Mouse (Mus musculus): ENCODE measurements around the gene Gucd1. TPM values are rescaled to one million over a fixed set of nuclear protein-coding genes. Genes with fewer than 3 reads are reported as not detected.
A peak's percentile ranks its signal among the peaks of the same experiment; 100 is the strongest.
"Not testable (repeated sequence)": the region's sequence is repeated elsewhere in the genome, so short reads cannot be mapped to it uniquely, and the experiment has no call there.

Gene Gucd1
- total RNA-seq, 4 experiments from 2014 or later = 46.7 to 68.3 (median 56.0) TPM

DNA sequence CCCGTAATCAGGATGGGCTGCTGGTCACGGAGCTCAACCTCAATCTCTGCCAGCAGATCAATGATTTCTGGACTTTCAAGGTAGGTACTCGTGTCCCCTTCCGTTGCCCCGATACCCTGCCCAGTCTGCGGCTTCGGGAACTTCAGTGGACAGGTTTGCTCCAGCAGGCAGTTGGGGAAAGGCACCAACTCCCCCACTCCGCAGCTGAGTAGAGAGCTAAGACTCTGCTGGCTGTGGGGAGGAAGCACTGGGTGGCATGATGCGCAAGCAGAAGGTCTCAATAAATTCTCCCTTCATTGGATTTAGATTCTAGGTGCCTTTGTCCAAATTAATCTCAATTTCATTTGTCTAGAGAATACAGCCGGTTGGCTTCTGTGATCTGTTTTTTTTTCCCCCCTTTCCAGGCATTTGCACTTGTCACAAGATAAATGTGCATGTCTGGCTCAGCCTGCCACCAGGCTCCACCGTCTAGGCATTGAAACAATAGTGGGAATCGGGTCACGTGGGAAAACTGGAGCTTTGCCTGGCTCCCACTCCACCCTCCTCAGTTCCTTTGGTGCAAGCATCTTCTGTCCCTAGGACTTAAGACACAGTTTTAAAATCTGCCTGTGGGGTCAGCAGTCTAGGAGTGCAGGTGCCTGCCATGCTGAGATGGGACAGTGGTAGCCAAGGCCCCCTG is 79.5 kb downstream of the Gucd1 start:
- DNase-seq (ENCODE audit: low spot score in 2 of 2) = no peak

DNA sequence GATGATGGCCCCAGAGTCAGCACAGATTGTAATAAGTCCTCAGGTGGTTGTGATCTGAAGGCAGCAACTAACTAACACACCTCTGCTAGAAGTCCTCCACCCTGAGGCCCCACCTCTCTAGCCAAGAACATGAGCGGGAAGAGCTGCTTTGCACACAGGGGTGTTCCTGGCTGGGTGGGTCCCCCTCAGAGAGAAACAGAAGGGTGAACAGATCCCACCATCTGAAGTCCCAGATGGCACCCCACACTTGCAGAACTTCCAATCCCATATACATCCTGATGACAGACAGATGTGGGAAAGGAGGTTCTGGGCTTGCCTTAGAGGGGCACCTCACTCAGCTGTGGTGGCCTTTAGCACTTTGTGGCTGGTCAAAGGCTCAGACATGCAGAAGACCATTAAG is 80.5 kb downstream of the Gucd1 start:
- DNase-seq (ENCODE audit: low spot score in 2 of 2) = no peak

DNA sequence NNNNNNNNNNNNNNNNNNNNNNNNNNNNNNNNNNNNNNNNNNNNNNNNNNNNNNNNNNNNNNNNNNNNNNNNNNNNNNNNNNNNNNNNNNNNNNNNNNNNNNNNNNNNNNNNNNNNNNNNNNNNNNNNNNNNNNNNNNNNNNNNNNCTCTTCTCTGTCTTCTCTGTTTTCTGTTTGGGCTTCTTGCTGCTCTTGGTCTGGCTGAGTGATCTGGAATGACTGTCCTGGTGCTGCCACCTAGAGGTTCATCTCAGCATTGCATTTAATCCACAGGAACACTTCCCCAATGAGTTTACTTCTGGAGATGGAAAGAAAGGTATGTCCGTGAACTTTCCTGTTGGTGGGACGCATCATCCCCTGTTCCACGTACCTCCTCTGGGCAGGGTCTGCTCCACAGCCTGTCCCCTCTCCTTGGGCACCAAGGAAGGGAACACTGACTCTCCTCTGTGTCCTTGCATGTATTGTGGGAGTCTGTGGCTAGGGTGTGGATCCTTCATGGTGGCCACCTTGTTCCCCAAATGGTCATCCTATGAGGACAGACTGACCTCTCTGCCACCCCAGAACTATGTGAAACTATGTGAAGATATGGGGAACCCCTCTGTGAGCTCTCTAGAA is 81.1 kb downstream of the Gucd1 start:
- DNase-seq (ENCODE audit: low spot score in 2 of 2) = peak; percentile 62 to 78

DNA sequence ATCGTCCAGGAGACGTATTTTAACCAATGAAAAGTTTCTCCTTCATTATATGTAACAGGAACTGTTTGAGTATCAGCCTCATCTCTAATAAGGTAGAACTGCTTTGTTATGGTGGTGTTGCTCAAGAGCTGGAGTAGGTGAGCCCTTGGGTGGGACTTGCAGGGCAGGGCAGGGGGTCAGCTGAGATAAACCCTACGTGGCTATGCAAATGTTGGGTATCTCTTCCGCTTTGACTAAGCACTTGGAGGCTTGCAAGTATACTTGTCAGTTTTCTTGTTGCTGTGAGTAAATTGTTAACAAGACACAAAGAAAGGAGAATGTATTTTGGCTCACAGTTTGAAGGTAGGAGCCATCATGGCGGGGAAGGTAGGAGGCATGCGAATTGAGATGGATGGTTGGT is 87.1 kb downstream of the Gucd1 start:
- DNase-seq (ENCODE audit: low spot score in 2 of 2) = no peak

DNA sequence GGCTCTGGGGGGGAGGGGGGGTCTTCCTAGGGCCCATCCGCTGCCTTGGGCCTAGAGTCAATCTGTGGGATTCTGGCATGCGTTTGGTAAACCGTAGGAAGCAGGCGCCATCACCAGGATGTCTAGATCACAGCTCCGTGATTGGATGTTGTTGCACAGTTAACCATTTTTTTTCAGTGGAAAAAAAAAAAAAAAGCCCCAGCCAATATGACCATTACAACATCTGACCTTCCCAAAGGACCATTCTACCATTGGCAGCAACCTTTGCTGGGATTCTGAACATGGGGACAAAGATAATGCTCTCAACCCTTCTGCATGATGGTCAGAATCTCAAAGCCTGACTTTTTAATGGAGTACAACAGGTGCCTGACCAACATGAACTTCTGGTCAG is 87.6 kb downstream of the Gucd1 start:
- no peak for DNase-seq (ENCODE audit: low spot score in 2 of 2)

DNA sequence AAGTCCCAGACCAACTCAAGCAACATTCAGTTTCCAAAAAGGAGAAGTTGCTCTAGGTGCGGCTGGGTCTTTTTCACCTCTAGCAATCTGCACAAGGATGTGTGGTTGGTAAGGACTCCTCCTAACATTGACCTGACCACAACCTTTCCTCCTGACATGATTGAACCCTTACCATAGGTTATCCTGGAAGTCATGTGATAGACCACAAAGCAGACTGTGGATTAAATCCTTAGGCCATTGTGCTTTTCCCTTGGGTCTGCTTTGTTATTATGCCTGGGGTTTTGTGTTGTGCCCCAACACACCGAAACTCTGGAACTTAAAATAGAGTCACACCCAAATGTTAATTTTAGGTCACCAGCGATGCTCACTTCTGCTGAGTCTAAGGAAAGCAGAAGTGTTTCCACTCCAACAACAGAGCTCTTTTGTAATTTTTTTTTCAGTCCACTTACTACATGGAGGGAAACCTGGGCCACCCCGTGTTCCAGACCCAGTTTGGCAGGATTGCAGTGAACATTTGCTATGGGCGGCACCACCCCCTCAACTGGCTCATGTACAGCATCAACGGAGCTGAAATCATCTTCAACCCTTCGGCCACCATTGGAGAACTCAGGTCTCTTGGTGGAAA is 88.1 kb downstream of the Gucd1 start:
- no peak for DNase-seq (ENCODE audit: low spot score in 2 of 2)

DNA sequence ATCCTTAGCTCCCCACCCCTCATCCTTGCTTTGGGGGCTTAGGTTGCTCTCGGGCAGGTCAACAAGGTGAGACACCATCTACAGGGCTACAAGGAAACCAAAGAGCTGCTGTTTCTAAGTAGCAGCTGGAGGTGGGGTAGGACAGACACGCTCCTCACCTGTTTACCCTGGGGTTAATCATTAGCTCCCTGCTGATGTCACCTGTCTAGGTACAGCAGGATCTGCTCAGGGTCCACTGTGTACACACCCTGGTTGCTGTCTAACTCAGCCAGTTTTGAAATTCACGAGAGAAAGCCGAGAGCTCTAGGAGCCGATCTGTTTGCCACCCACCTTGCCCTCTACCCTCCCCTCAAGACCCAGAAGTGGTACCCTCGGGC is 88.8 kb downstream of the Gucd1 start:
- no peak for DNase-seq (ENCODE audit: low spot score in 2 of 2)

DNA sequence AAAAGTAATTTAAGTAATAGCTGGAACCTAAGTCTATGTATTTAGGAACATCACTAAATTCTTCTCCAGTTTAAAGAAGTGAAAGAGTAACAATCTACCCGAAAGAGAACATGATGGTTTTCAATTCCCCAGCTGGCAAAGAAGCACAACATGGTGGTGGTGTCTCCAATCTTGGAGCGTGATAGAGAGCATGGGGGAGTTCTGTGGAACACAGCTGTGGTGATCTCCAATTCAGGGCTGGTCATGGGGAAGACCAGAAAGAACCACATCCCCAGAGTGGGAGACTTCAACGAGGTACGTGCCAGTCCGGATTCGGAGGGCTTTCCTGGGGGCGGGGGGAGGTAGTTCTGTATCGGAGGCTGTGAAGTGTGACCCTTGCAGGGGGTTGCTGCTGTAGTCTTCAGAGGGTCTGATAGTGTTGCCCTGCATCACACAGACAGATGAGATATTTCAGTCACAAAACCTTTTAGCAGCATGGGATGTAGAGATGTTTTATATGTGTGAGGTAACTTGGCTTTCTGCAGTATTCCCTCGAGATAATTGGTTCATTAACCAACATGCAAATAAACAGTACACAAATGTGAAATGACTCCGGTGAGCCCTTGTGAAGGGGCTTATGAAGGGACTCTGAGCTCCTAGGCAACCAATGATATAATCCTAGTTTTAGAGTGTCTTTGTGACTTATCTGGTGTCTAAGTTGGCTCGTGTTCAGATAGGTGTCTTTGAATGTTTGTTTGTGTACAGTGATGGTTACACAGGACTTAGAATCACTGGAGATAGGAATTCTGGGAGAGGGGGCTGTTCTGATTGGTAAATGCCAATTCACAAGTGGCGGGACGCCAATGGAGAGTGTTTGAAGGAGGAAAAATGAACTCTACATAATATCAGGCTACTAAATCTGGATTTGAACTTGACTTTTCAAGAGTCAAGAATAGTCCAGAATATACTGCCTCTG is 89.4 kb downstream of the Gucd1 start:
- DNase-seq (ENCODE audit: low spot score in 2 of 2) = no peak

DNA sequence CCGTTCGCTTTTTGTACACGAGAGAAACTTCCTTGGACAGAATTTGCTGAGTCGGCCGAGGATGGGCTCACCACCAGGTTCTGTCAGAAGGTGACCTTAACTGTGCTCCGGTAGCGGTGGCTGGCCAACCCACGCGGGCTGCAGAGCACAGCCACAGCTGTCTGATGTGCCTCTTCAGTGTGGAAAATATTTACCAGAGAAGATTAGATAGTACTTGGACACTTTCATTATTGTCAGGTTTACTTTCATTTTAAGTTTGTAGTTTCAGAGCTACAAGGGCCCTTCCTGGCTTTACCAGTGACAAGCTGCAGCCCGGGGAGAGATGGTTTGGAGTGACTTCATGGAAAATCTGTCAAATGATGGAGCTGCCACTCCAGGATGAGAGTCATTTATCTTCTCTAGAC is 93.3 kb downstream of the Gucd1 start:
- DNase-seq (ENCODE audit: low spot score in 2 of 2) = no peak

DNA sequence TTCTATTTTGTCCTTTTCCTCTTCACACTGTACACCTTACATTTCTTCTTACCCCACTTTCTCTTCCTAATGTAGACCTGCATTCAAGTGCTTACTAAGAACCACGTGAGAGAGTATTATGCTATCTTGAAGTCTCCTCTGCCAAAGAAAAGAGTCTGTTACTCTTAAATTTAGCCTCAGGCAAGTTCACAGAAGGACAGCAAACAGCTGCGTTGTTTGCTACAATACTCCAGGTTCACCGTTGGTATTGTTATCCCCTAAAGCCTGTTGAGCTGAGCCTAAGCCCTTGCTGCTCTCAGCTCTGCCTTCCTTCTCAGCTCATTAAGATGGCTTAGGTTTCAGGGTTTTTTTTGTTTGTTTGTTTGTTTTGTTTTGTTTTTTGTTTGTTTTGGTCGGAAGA is 99.0 kb downstream of the Gucd1 start:
- no peak for DNase-seq (ENCODE audit: low spot score in 2 of 2)

DNA sequence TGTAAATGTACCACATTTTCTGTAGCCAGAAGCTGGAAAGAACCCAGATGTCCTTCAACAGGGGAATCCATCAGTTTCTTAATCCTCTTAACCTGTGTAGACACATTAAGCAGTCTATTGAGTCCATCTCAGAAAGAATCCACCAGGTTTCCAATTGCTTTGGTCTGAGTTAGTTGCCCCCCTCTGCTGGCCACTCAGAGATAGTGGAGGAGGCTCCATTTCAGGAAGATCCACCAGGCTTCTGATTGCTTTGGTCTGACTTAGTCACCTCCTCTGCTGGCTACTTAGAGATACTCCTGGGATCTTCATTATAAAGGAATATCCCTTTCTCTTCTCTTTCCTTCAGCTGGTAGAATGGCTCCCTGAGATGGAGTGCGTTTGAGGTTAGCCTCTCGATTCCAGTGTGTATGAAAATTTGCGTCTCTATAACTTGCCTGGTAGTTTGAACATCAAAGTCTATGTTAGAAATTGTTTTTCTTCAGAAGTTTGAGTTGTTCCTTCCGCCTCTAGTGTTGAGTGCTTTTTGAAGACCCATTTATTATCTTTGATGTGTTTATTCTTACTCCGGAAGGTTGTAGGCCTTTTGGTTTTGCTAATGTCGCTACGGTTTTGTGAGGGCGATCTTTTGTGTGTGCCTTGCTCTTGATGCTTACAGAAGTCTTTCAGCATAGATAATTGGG is 100.3 kb downstream of the Gucd1 start:
- DNase-seq (ENCODE audit: low spot score in 2 of 2) = no peak

DNA sequence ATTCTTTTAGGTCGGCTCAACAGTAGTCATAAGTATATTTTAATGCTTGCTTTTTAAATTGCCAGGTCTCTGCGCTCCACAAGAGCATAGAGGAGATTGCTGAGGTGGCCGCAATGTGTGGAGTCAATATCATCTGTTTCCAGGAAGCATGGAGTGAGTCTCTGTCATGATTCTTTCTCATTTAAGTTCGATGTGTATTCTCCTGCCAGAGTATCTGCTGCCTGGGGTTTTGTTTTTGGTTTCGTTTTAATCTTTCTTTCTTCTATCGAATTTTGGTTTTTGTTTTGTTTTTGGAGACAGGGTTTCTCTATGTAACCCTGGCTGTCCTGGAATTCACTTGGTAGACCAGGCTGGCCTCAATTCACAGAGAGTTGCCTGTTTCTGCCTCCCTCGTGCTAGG is 102.8 kb downstream of the Gucd1 start:
- DNase-seq (ENCODE audit: low spot score in 2 of 2) = no peak

DNA sequence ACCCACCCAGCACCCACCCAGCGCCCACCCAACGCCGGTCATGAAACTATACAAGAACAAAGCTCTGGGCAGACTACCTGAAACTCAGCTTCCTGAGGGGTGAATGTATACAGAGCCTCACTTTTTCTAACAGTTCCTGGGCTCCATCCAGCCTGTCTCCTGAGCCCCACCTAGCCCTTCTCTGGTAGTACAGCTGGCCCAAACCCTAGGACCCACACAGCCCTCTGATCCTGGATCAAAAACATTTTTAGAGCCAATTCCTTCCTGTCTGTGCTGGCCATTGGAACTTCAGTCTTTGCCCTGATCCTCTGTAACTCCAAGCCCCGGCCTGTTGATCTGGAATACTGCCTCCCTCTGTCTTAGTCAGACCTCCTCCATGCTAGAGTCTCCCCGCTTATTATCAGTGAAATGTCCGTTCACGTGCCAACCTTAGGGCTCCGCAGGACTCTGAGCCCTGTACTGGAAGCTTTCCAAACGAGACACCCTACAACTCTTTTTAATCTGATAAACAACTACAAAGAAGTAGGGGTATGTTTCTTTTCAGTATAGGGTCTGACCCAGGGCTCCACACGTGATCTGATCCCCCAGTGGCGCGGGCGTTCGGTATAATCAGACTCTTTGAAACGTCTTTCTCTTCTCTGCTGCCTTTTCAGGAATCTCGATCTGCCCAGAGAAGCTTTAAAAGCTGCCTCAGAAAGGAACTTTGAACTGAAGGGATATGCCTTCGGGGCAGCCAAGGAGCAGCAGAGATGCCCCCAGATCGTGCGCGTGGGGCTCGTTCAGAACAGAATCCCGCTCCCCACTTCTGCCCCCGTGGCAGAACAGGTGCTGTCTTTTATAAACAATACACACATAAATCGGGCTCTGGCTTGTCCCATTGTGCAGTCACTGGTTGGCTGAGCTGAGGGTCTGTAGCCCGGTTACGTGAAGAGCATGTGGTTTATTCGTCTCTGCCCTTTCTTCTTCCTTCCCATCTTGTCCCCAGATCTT is 105.4 kb downstream of the Gucd1 start:
- no peak for DNase-seq (ENCODE audit: low spot score in 2 of 2)

DNA sequence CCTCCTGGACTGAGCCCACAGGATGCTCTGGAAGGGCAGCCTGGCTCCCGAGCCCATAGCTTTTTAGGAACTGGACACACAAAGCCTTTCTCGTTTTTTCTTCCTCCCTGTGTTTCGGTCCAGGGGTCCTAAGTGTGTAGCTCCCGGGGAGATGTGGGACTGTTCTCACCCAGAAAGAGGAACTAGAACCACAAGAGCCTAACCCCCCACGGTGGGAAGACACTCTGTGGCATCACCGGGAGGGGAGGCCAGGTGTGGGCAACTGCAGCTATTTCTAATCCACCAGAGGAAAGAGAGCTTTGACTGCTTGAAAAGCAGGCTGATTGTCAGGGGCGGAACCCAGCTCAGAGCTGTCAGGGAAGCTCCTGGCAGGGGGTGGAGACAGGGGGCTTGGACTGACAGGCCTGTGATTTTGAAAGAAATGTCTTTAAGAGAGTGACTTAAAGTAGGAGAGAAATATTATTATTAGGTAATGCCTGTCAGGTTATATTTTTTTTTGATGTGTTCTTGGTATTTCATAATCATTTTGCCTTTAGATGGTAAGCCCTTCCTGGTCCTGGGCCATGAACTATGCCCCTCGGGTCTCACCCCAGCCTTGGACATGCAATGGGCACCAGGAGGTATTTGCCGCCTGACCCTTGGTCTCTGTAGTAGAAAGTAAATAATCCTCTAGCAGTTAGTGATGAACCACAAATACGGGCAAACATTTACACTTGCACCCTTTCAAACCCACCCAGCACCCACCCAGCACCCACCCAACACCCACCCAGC is 106.2 kb downstream of the Gucd1 start:
- DNase-seq (ENCODE audit: low spot score in 2 of 2) = not testable (repeated sequence)

DNA sequence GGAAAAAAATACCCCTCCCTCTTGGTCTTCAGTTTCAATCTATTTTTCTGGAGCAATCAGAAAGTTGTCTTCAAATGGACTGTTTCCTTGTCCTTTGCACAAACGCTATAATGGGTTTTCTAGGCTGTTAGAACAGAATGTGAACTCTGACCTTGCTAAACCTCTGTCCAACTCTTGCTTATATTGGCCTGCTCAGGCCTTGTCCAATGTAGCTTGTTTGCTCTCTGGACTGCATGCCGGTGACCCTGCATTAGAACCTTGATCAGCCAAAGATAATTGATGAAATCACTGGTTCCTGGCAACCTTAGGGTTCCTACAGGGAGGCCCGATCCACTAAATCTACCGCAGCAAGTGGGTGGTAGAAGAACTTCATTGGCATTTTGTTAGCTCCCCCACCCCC is 110.0 kb downstream of the Gucd1 start:
- DNase-seq (ENCODE audit: low spot score in 2 of 2) = no peak

DNA sequence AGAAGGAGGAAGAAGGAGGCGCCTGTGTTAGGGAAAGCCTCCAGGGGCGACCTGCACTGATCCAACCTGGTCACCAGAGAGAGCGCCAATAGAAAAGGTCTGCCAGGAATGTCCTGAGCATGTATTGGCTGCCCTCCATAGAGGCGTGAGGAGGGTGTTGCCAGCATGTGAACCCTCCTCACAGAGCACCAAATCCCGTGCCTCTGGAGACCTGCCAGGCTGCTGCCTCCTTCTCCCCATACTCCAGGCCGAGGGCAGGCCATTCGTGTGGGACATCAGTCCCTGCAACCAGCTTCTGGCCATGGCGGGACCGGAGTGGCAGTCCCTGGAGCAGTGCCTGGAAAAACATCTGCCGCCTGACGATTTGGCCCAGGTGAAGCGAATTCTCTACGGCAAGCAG is 111.0 kb downstream of the Gucd1 start:
- DNase-seq (ENCODE audit: low spot score in 2 of 2) = peak in 1 of 2 experiments; percentile 22

DNA sequence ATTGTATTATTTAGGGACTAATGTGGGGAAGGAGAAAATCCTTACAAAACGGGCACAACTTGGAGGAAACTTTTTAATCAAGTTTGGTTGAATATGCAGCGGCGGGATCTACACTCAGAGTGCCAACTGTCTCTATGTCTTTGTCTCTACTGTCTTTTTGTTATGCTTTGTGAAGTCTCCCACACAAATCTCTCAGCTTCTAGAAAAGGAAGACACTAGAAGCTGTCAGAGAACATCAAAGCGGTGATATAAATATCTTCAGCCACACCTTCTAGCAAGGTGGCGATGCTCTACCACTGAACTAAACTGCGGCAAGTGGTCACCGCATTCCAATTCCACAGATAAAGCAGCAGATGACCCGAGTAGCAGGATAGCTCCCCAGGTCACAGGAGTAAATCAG is 111.9 kb downstream of the Gucd1 start:
- no peak for DNase-seq (ENCODE audit: low spot score in 2 of 2)

DNA sequence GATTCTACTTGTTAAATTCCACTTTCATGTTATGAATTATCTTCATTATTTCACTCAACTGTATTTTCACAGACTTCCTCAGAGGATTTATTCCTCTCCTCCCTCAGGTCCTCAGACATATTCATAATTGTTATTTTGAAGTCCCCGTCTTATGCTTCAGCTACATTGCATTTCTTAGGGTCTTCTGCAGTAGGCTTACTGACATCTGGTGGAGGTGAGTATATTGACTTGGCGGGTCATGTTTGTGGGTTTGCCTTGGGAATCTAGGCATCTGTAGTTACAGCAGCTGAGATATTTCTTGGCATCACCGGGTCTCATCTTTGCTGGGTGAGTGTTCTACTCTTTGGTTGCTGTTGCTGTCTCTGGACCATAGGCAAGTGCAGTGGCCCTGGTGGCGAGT is 116.8 kb downstream of the Gucd1 start, which contains the start of gene Upb1:
TSS of gene Upb1 (plus strand) at position 158 of the 400 bp plus-strand sequence.
- DNase-seq (ENCODE audit: low spot score in 2 of 2) = no peak

DNA sequence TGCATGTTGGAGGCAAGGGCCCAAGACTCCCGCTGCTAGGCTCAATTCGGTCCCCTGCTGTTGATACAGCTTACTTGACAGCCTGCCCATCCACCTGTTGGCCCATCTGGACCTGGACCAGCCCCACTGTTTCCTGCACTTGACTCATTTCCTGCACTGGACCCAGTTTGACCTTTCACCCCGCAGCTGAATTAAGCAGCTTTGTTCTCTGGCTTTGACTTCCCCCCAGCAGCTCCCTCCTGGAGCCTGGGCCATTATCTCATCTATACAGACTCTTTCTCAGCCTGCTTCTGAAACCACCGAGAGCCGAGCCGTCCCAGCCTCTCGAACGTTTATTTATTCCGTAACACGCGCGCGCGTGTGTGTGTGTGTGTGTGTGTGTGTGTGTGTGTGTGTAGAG is 120.8 kb downstream of the Gucd1 start:
- no peak for DNase-seq (ENCODE audit: low spot score in 2 of 2)
